Mouse (Mus musculus) R1 (cell line): ENCODE measurements around the gene Carmil2.

Experiments used
- DNase-seq: peaks from one replicate; pipeline ENCODE4 v3.0.0-alpha.2; 2018; ENCODE audit warnings: low read depth, low spot score

The Carmil2 gene

GRCm38 (mm10) chr8:105685796-105686308 lies at the start of gene Carmil2:
Gene Carmil2, plus strand, starts transcription at chr8:105686274.
- peak; percentile 81 for DNase-seq

GRCm38 (mm10) chr8:105636963-105637510 lies 49.0 kb upstream of the Carmil2 start, which contains the start of gene Agrp:
Gene Agrp, minus strand, starts transcription at chr8:105637393.
- no peak for DNase-seq

GRCm38 (mm10) chr8:105637601-105638041 lies 48.5 kb upstream of the Carmil2 start:
- peak; percentile 50 for DNase-seq

GRCm38 (mm10) chr8:105638510-105638909 lies 47.6 kb upstream of the Carmil2 start:
- no peak for DNase-seq

GRCm38 (mm10) chr8:105639835-105640234 lies 46.2 kb upstream of the Carmil2 start:
- DNase-seq = no peak

- DNase-seq = no peak
Measured at GRCm38 (mm10) chr8:105640511-105640910, 45.6 kb upstream of the Carmil2 start.

- no peak for DNase-seq
Measured at GRCm38 (mm10) chr8:105645205-105645604, 40.9 kb upstream of the Carmil2 start.

- no peak for DNase-seq
Measured at GRCm38 (mm10) chr8:105648929-105649328, 37.1 kb upstream of the Carmil2 start.

GRCm38 (mm10) chr8:105657641-105658040 lies 28.4 kb upstream of the Carmil2 start:
- DNase-seq = no peak

GRCm38 (mm10) chr8:105661167-105661566 lies 24.9 kb upstream of the Carmil2 start:
- DNase-seq = peak; percentile 80

- DNase-seq = no peak
Measured at GRCm38 (mm10) chr8:105677891-105678290, 8.2 kb upstream of the Carmil2 start.

- no peak for DNase-seq
Measured at GRCm38 (mm10) chr8:105685325-105685724, 749 bp upstream of the Carmil2 start.

GRCm38 (mm10) chr8:105686551-105686950 lies 477 bp downstream of the Carmil2 start:
- DNase-seq = no peak

GRCm38 (mm10) chr8:105687512-105687911 lies 1.4 kb downstream of the Carmil2 start:
- DNase-seq = peak; percentile 62

- no peak for DNase-seq
Measured at GRCm38 (mm10) chr8:105688242-105688752, 2.2 kb downstream of the Carmil2 start.

- DNase-seq = no peak
Measured at GRCm38 (mm10) chr8:105689256-105689982, 3.3 kb downstream of the Carmil2 start.

- no peak for DNase-seq
Measured at GRCm38 (mm10) chr8:105689983-105690360, 3.9 kb downstream of the Carmil2 start.

- DNase-seq = no peak
Measured at GRCm38 (mm10) chr8:105690978-105691377, 4.9 kb downstream of the Carmil2 start.

- no peak for DNase-seq
Measured at GRCm38 (mm10) chr8:105692449-105693182, 6.5 kb downstream of the Carmil2 start.

- DNase-seq = peak; percentile 75
Measured at GRCm38 (mm10) chr8:105693648-105694047, 7.6 kb downstream of the Carmil2 start.

GRCm38 (mm10) chr8:105694051-105694799 lies 8.2 kb downstream of the Carmil2 start:
- DNase-seq = peak; percentile 39
